Mouse (Mus musculus): ENCODE measurements around the gene Ddr2. TPM values are rescaled to one million over a fixed set of nuclear protein-coding genes. Genes with fewer than 3 reads are reported as not detected.

Gene Ddr2
- polyA plus RNA-seq, 1 experiment from 2014 or later: 111 TPM

- H3K9me3 ChIP-seq: no peaks in the 10 kb centered on the region
- H3K36me3 ChIP-seq: peaks cover 72% of the 10 kb centered on the region
- H3K4me1 ChIP-seq (replicated peaks): no peaks in the 10 kb centered on the region
- H3K27ac ChIP-seq: no peak overlapping the region
- no peak for ATAC-seq (ENCODE audit: insufficient number of reproducible peaks, insufficient read depth, low FRiP score, low TSS enrichment, low read depth)
- no peak overlapping the region for H3K4me3 ChIP-seq (replicated peaks)
- 87% methylated on average over 4 of the region's 4 CpGs for WGBS
- no peak overlapping the region for H3K9ac ChIP-seq (replicated peaks)
- no peak overlapping the region for H3K4me2 ChIP-seq
- H3K27me3 ChIP-seq: no peaks in the 10 kb centered on the region
These were observed 132.9 kb downstream of the Ddr2 start for GRCm38 (mm10) chr1:169977621-169978020.

- ATAC-seq (ENCODE audit: insufficient number of reproducible peaks, insufficient read depth, low FRiP score, low TSS enrichment, low read depth): no peak
- Histone ChIP-seq H3K9me3 (no peaks in the 10 kb centered on the region), H3K4me2 (no peak overlapping the region), H3K36me3 (peaks cover 42% of the 10 kb centered on the region), H3K27me3 (no peaks in the 10 kb centered on the region), H3K27ac (no peak overlapping the region), H3K4me1 (replicated peaks) (peaks cover 8% of the 10 kb centered on the region; the same call in 1 of the 2 replicates), H3K9ac (replicated peaks) (no peak overlapping the region), H3K4me3 (replicated peaks) (no peak overlapping the region)
- WGBS: 83% methylated on average over 2 of the region's 2 CpGs
These were observed 138.6 kb downstream of the Ddr2 start for GRCm38 (mm10) chr1:169971998-169972397.

GRCm38 (mm10) chr1:169970936-169971335 is 139.6 kb downstream of the Ddr2 start:
- H3K4me1 ChIP-seq (replicated peaks): peaks cover 8% of the 10 kb centered on the region; the same call in 1 of the 2 replicates
- H3K9ac ChIP-seq (replicated peaks): no peak overlapping the region
- no peaks in the 10 kb centered on the region for H3K9me3 ChIP-seq
- H3K27ac ChIP-seq: no peak overlapping the region
- H3K27me3 ChIP-seq: no peaks in the 10 kb centered on the region
- no peak overlapping the region for H3K4me3 ChIP-seq (replicated peaks)
- no peak overlapping the region for H3K4me2 ChIP-seq
- ATAC-seq (ENCODE audit: insufficient number of reproducible peaks, insufficient read depth, low FRiP score, low TSS enrichment, low read depth): no peak
- H3K36me3 ChIP-seq: peaks cover 39% of the 10 kb centered on the region
- 93% methylated on average over 4 of the region's 4 CpGs for WGBS

- Histone ChIP-seq H3K4me3 (replicated peaks) (peak overlapping the region; percentile 64), H3K9me3 (no peaks in the 10 kb centered on the region), H3K27me3 (no peaks in the 10 kb centered on the region), H3K36me3 (peaks cover 38% of the 10 kb centered on the region), H3K4me2 (peak overlapping the region; percentile 62), H3K27ac (peak overlapping the region; percentile 75), H3K9ac (replicated peaks) (peak overlapping the region; percentile 44), H3K4me1 (replicated peaks) (peaks cover 8% of the 10 kb centered on the region; the same call in 1 of the 2 replicates)
- peak; percentile 65 for ATAC-seq (ENCODE audit: insufficient number of reproducible peaks, insufficient read depth, low FRiP score, low TSS enrichment, low read depth)
- WGBS: under 1% methylated on average over 9 of the region's 9 CpGs
These were observed 141.1 kb downstream of the Ddr2 start for GRCm38 (mm10) chr1:169969516-169969886.

DNA sequence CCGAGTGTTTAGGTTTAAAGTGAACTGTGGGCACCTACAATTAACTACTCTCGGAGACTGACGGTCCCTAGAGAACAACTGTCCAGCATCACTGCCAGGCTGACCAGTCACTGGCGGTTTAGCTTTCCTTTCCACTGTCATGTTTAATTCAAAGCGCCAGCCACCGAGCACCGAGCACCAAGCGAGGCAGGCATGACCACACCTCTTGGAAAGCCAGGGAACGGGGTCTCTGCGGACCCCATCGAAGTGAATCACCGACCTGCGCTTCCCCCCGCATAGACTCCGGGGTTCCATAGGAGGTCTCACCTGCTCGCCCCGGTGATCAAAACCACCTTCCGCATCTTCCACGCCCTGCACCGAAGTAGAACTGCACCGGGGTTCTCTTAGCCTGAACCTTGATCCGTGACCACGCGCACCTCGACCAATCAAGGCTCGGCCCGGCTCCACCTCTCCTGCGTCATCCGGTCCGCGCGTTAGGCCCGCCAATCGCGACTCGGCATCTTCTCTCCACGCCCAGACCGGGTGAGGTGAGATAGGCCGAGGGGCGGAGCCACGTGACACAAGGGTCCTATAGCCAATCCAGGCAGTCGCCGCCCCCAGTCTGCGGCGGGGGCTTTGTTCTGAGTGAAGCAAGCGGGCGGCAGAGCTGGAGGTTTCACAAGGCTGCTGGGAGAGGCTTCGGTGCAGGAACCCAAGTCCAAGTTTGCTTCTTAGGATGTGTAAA is 141.6 kb downstream of the Ddr2 start, which contains the start of gene Hsd17b7:
Gene Hsd17b7 (minus strand): TSS at position 450 of the 724 bp plus-strand sequence.
- Histone ChIP-seq H3K4me3 (replicated peaks) (peak within 1 kb of the TSS; percentile 64), H3K27ac (peak within 1 kb of the TSS; percentile 75), H3K27me3 (no peaks in the 10 kb centered on the region), H3K9ac (replicated peaks) (peak within 1 kb of the TSS; percentile 58), H3K4me1 (replicated peaks) (peaks cover 8% of the 10 kb centered on the region; the same call in 1 of the 2 replicates), H3K9me3 (no peaks in the 10 kb centered on the region), H3K4me2 (peak within 1 kb of the TSS; percentile 78), H3K36me3 (peaks cover 38% of the 10 kb centered on the region)
- ATAC-seq (ENCODE audit: insufficient number of reproducible peaks, insufficient read depth, low FRiP score, low TSS enrichment, low read depth): peak; percentile 100
- 1% methylated on average over 48 of the region's 48 CpGs for WGBS

- peaks cover 60% of the 10 kb centered on the region for H3K36me3 ChIP-seq
- H3K27ac ChIP-seq: no peak overlapping the region
- no peak overlapping the region for H3K4me3 ChIP-seq (replicated peaks)
- WGBS: 98% methylated on average over 10 of the region's 10 CpGs
- ATAC-seq (ENCODE audit: insufficient number of reproducible peaks, insufficient read depth, low FRiP score, low TSS enrichment, low read depth): no peak
- H3K27me3 ChIP-seq: no peaks in the 10 kb centered on the region
- no peaks in the 10 kb centered on the region for H3K9me3 ChIP-seq
- no peak overlapping the region for H3K9ac ChIP-seq (replicated peaks)
- no peaks in the 10 kb centered on the region for H3K4me1 ChIP-seq (replicated peaks)
- no peak overlapping the region for H3K4me2 ChIP-seq
These were observed 157.5 kb downstream of the Ddr2 start for GRCm38 (mm10) chr1:169953106-169953505.

DNA sequence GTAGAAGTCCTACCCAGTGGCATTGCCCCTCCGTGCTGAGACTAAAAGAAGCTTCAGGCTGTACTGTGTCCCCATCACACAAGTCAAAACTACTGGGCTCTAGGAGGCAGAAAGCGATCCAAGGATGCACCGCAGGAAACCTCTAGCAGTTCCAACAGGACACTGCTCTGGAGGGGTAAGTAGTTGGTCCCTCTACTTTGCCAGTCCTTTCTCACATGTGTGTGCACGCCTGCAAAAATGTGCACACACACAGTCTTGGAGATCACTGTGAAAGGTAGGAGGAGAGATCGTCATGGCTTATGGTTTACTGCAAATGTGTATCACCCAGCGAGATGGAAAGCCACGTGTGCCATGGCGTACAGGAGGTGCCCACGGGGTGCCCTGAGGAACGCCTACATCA is 157.9 kb downstream of the Ddr2 start:
- 95% methylated on average over 10 of the region's 10 CpGs for WGBS
- Histone ChIP-seq H3K4me3 (replicated peaks) (no peak overlapping the region), H3K27me3 (no peaks in the 10 kb centered on the region), H3K4me1 (replicated peaks) (no peaks in the 10 kb centered on the region), H3K27ac (no peak overlapping the region), H3K9me3 (no peaks in the 10 kb centered on the region), H3K36me3 (peaks cover 55% of the 10 kb centered on the region), H3K4me2 (no peak overlapping the region), H3K9ac (replicated peaks) (no peak overlapping the region)
- ATAC-seq (ENCODE audit: insufficient number of reproducible peaks, insufficient read depth, low FRiP score, low TSS enrichment, low read depth): no peak

- Histone ChIP-seq H3K36me3 (peaks cover 48% of the 10 kb centered on the region), H3K4me1 (replicated peaks) (no peaks in the 10 kb centered on the region), H3K27ac (no peak overlapping the region), H3K9ac (replicated peaks) (no peak overlapping the region), H3K4me3 (replicated peaks) (no peak overlapping the region), H3K4me2 (no peak overlapping the region), H3K27me3 (no peaks in the 10 kb centered on the region), H3K9me3 (no peaks in the 10 kb centered on the region)
- no peak for ATAC-seq (ENCODE audit: insufficient number of reproducible peaks, insufficient read depth, low FRiP score, low TSS enrichment, low read depth)
- WGBS: 88% methylated on average over 6 of the region's 6 CpGs
These were observed 159.0 kb downstream of the Ddr2 start for GRCm38 (mm10) chr1:169951561-169951960.

DNA sequence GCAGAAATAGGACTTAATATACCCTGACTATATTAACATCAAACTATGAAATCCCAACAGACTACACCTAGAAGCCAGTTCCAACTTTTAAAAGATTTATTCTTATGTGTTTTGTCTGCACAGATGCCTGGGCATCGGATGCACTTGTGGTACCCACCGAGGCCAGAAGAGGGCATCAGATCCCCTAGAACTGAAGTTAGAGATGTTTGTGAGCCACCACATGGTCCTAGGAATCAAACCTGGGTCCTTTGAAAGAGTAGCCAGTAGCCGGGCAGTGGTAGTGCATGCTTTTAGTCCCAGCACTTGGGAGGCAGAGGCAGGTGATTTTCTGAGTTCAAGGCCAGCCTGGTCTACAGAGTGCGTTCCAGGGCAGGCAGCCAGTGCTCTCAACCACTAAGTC is 159.9 kb downstream of the Ddr2 start:
- Histone ChIP-seq H3K27ac (no peak overlapping the region), H3K36me3 (peaks cover 41% of the 10 kb centered on the region), H3K4me3 (replicated peaks) (no peak overlapping the region), H3K4me2 (no peak overlapping the region), H3K9ac (replicated peaks) (no peak overlapping the region), H3K4me1 (replicated peaks) (no peaks in the 10 kb centered on the region), H3K27me3 (no peaks in the 10 kb centered on the region), H3K9me3 (no peaks in the 10 kb centered on the region)
- 95% methylated on average over 4 of the region's 4 CpGs for WGBS
- ATAC-seq (ENCODE audit: insufficient number of reproducible peaks, insufficient read depth, low FRiP score, low TSS enrichment, low read depth): no peak

GRCm38 (mm10) chr1:169949981-169950380 is 160.6 kb downstream of the Ddr2 start:
- H3K27ac ChIP-seq: no peak overlapping the region
- H3K4me2 ChIP-seq: no peak overlapping the region
- no peaks in the 10 kb centered on the region for H3K27me3 ChIP-seq
- H3K36me3 ChIP-seq: peaks cover 34% of the 10 kb centered on the region
- H3K4me3 ChIP-seq (replicated peaks): no peak overlapping the region
- 0 out of 2 replicates have a peak, but pooled peaks cover under 1% of the 10 kb centered on the region for H3K9me3 ChIP-seq
- H3K4me1 ChIP-seq (replicated peaks): no peaks in the 10 kb centered on the region
- 80% methylated on average over 7 of the region's 7 CpGs for WGBS
- H3K9ac ChIP-seq (replicated peaks): no peak overlapping the region
- ATAC-seq (ENCODE audit: insufficient number of reproducible peaks, insufficient read depth, low FRiP score, low TSS enrichment, low read depth): no peak

- Histone ChIP-seq H3K36me3 (peaks cover 25% of the 10 kb centered on the region), H3K4me3 (replicated peaks) (no peak overlapping the region), H3K27me3 (no peaks in the 10 kb centered on the region), H3K4me1 (replicated peaks) (no peaks in the 10 kb centered on the region), H3K9ac (replicated peaks) (no peak overlapping the region), H3K9me3 (0 out of 2 replicates have a peak, but pooled peaks cover 5% of the 10 kb centered on the region), H3K4me2 (no peak overlapping the region), H3K27ac (no peak overlapping the region)
- 71% methylated on average over 7 of the region's 7 CpGs for WGBS
- no peak for ATAC-seq (ENCODE audit: insufficient number of reproducible peaks, insufficient read depth, low FRiP score, low TSS enrichment, low read depth)
These were observed 161.7 kb downstream of the Ddr2 start for GRCm38 (mm10) chr1:169948866-169949265.

DNA sequence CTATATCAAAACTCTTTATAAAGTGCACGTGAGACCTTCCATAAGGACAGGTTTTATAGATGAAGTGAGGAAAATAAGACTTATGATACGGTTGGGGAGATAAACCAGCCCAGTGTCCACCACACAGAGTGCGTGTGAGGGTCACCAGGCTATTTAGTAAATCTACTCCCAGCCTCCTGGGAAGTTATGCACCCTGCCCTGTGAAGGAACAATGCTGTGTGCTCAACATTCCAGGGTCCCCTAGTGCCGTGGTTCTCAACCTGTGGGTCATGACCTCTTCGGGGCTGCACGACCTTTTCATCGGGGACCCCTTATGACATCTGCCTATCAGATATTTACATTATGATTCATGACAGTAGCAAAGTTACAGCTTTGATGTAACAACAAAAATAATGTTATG is 162.3 kb downstream of the Ddr2 start:
- no peak overlapping the region for H3K9ac ChIP-seq (replicated peaks)
- ATAC-seq (ENCODE audit: insufficient number of reproducible peaks, insufficient read depth, low FRiP score, low TSS enrichment, low read depth): no peak
- H3K27me3 ChIP-seq: no peaks in the 10 kb centered on the region
- peaks cover 20% of the 10 kb centered on the region for H3K36me3 ChIP-seq
- H3K4me2 ChIP-seq: no peak overlapping the region
- no peaks in the 10 kb centered on the region for H3K4me1 ChIP-seq (replicated peaks)
- WGBS: 79% methylated on average over 7 of the region's 7 CpGs
- no peak overlapping the region for H3K27ac ChIP-seq
- H3K9me3 ChIP-seq: 0 out of 2 replicates have a peak, but pooled peaks cover 5% of the 10 kb centered on the region
- no peak overlapping the region for H3K4me3 ChIP-seq (replicated peaks)
